Mouse (Mus musculus) frontal cortex, postnatal 14 days (tissue): Measurements from ENCODE around the gene Dapk3.
"Not testable (repeated sequence)": the region's sequence is repeated elsewhere in the genome, so short reads cannot be mapped to it uniquely, and the experiment has no call there.

Experiments used
- DNase-seq, 2 experiments: peaks; one replicate each; pipeline ENCODE4 v3.0.0; 2022; ENCODE audit warnings: low spot score in 2 of 2

Dapk3 gene

GRCm38 (mm10) chr10:81178927-81179326, 3.9 kb upstream of the Dapk3 start:
- no peak for DNase-seq

- no peak for DNase-seq
Measured at GRCm38 (mm10) chr10:81179451-81180342, 3.1 kb upstream of the Dapk3 start.

- no peak for DNase-seq
Measured at GRCm38 (mm10) chr10:81180946-81181345, 1.9 kb upstream of the Dapk3 start.

GRCm38 (mm10) chr10:81181860-81182259, 945 bp upstream of the Dapk3 start:
- DNase-seq = not testable (repeated sequence)

- DNase-seq = no peak
Measured at GRCm38 (mm10) chr10:81183805-81184204, 1.0 kb downstream of the Dapk3 start, which contains the start of gene 4930442H23Rik. TSS of gene 4930442H23Rik (minus strand) at chr10:81183849.

- DNase-seq = no peak
Measured at GRCm38 (mm10) chr10:81184765-81185164, 2.0 kb downstream of the Dapk3 start.

- no peak for DNase-seq
Measured at GRCm38 (mm10) chr10:81187161-81187560, 4.4 kb downstream of the Dapk3 start.

- no peak for DNase-seq
Measured at GRCm38 (mm10) chr10:81189821-81190220, 7.0 kb downstream of the Dapk3 start.

GRCm38 (mm10) chr10:81190236-81190911, 7.6 kb downstream of the Dapk3 start:
- no peak for DNase-seq

GRCm38 (mm10) chr10:81190912-81191321, 8.1 kb downstream of the Dapk3 start:
- DNase-seq = no peak

- DNase-seq = no peak
Measured at GRCm38 (mm10) chr10:81191342-81191982, 8.7 kb downstream of the Dapk3 start.

- peak; percentile 78 to 84 for DNase-seq
Measured at GRCm38 (mm10) chr10:81192270-81192967, 9.6 kb downstream of the Dapk3 start.

GRCm38 (mm10) chr10:81192968-81193501, 10.2 kb downstream of the Dapk3 start:
- DNase-seq = peak in 1 of 2 experiments; percentile 51

- no peak for DNase-seq
Measured at GRCm38 (mm10) chr10:81193991-81194774, 11.4 kb downstream of the Dapk3 start.

- no peak for DNase-seq
Measured at GRCm38 (mm10) chr10:81195300-81195699, 12.5 kb downstream of the Dapk3 start.

- no peak for DNase-seq
Measured at GRCm38 (mm10) chr10:81196470-81197065, 13.8 kb downstream of the Dapk3 start.

- DNase-seq = no peak
Measured at GRCm38 (mm10) chr10:81197305-81197704, 14.5 kb downstream of the Dapk3 start.

- no peak for DNase-seq
Measured at GRCm38 (mm10) chr10:81198230-81198629, 15.4 kb downstream of the Dapk3 start.

- DNase-seq = no peak
Measured at GRCm38 (mm10) chr10:81198990-81199389, 16.2 kb downstream of the Dapk3 start.

- no peak for DNase-seq
Measured at GRCm38 (mm10) chr10:81200141-81200540, 17.3 kb downstream of the Dapk3 start.
